Mouse (Mus musculus) kidney, adult 2 months (tissue): Measurements from ENCODE around the gene Trim56.

Experiments used
- CTCF ChIP-seq: fragments of 200-500 bp; conservative IDR thresholded peaks from 2 replicates; pipeline ENCODE4 v1.5.1; 2011; ENCODE audit warnings: low read depth, mild to moderate bottlenecking, control low read depth, low read length, moderate library complexity, mixed read lengths; ENCODE audit not compliant: insufficient read depth, insufficient read length
- POLR2A ChIP-seq: fragments of 200-500 bp; IDR thresholded peaks from one replicate; pipeline ENCODE4 v1.6.1; 2011; ENCODE audit warnings: low read depth, low read length, control low read depth

GRCm38 (mm10) chr5:137114891-137115561, 983 bp downstream of the Trim56 start:
- TF ChIP-seq CTCF (no peak), POLR2A (no peak)
